Mouse (Mus musculus): ENCODE data around the gene Myo6.

DNA sequence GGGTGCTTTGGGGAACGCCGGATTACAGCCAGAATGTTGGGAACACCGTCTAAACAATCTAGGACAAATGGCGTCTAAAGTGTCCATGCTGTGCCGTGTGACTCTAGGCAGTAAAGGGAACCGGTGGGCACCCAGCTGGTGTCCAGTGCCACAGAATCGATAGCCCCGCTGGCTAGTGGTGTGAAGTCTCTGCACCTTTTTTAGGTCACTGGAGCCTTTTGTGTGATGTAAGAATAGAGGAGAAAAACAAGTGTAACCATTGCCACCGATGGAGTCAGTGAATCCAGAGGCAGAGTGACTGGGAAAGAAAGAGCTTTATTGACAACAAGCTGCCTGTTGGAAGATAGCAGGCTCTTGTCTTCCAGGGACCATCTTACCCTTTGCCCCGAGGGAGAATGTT is 44.6 kb downstream of the Myo6 start:
- TF ChIP-seq POLR2A (IDR thresholded peaks at IDR 0.05; ENCODE audit: low read depth, low read length) (no peak), CTCF (IDR thresholded peaks at IDR 0.05; ENCODE audit: extremely low read depth, insufficient read length, insufficient replicate concordance, low read depth, low read length) (no peak)
